Mouse (Mus musculus) liver, embryonic 13.5 days (tissue): ENCODE measurements around the gene Spata45. TPM values are rescaled to one million over a fixed set of nuclear protein-coding genes. Genes with fewer than 3 reads are reported as not detected.

Experiments used
- ATAC-seq: fragments of 200-750 bp; cut with Nextera tagmentation; 2 replicates; pipeline ENCODE4 v1.8.0; 2017; ENCODE audit warnings: low read depth, mild to moderate bottlenecking, moderate number of reproducible peaks, moderate library complexity
- DNase-seq: peaks from one replicate; pipeline ENCODE4 v3.0.0; 2022
- H3K27ac ChIP-seq: fragments of 300-500 bp; sonication (generic); 2 replicates; pipeline ENCODE4 v1.5.1; 2015; ENCODE audit warnings: moderate library complexity, mild to moderate bottlenecking, inconsistent platforms
- H3K27me3 ChIP-seq: fragments of 300-500 bp; sonication (generic); 2 replicates; pipeline ENCODE4 v1.6.1; 2015; ENCODE audit warnings: mild to moderate bottlenecking, inconsistent platforms
- H3K36me3 ChIP-seq: fragments of 300-500 bp; sonication (generic); 2 replicates; pipeline ENCODE4 v1.6.1; 2015; ENCODE audit warnings: mild to moderate bottlenecking, inconsistent platforms
- H3K4me1 ChIP-seq: fragments of 300-500 bp; sonication (generic); replicated peaks from 2 replicates; pipeline ENCODE4 v1.6.1; 2015; ENCODE audit warnings: inconsistent platforms
- H3K4me2 ChIP-seq: fragments of 300-500 bp; sonication (generic); 2 replicates; pipeline ENCODE4 v1.6.1; 2015; ENCODE audit warnings: inconsistent platforms, mild to moderate bottlenecking, moderate library complexity
- H3K4me3 ChIP-seq: fragments of 300-500 bp; sonication (generic); replicated peaks from 2 replicates; pipeline ENCODE4 v1.5.1; 2015; ENCODE audit warnings: mild to moderate bottlenecking, inconsistent platforms
- H3K9ac ChIP-seq: fragments of 300-500 bp; sonication (generic); 2 replicates; pipeline ENCODE4 v1.6.1; 2015; ENCODE audit warnings: mild to moderate bottlenecking, inconsistent platforms
- H3K9me3 ChIP-seq: fragments of 300-500 bp; sonication (generic); replicated peaks from 2 replicates; pipeline ENCODE4 v1.6.1; 2016; ENCODE audit warnings: inconsistent platforms
- WGBS: fragments of 180-500 bp; shearing (Covaris S2); methylation state at CpG from one replicate; pipeline ENCODE4 v1.1.7; 2015; ENCODE audit not compliant: insufficient replicate concordance; 5-methylcytosine and 5-hydroxymethylcytosine counted together
- polyA plus RNA-seq: library from polyadenylated mRNA; unstranded; fragments of >200 nt; fragmentation: Nextera tagmentation; extraction: Ambion mirVana; gene quantifications from 2 replicates; pipeline ENCODE4 v1.2.1, GENCODE M21; 2015

Spata45 gene
- polyA plus RNA-seq = not detected in 2 replicates

GRCm38 (mm10) chr1:191036554-191037334 is at the start of gene Spata45:
Gene Spata45 (plus strand): TSS chr1:191036639.
- Histone ChIP-seq H3K27me3 (no peaks in the 10 kb centered on the region), H3K36me3 (no peaks in the 10 kb centered on the region), H3K9ac (no peak within 1 kb of the TSS), H3K4me2 (no peak within 1 kb of the TSS), H3K9me3 (no peaks in the 10 kb centered on the region), H3K4me1 (no peaks in the 10 kb centered on the region), H3K27ac (no peak within 1 kb of the TSS), H3K4me3 (no peak within 1 kb of the TSS)
- ATAC-seq (no peak), DNase-seq (no peak)
- 58% methylated on average over 6 of the region's 6 CpGs for WGBS

GRCm38 (mm10) chr1:190989437-190990082 is 46.9 kb upstream of the Spata45 start:
- Histone ChIP-seq H3K4me3 (no peak overlapping the region), H3K9me3 (no peaks in the 10 kb centered on the region), H3K36me3 (no peaks in the 10 kb centered on the region), H3K27ac (no peak overlapping the region), H3K4me1 (no peaks in the 10 kb centered on the region), H3K9ac (no peak overlapping the region), H3K27me3 (no peaks in the 10 kb centered on the region), H3K4me2 (no peak overlapping the region)
- DNase-seq (no peak), ATAC-seq (no peak)
- 65% methylated on average over 9 of the region's 9 CpGs for WGBS

DNA sequence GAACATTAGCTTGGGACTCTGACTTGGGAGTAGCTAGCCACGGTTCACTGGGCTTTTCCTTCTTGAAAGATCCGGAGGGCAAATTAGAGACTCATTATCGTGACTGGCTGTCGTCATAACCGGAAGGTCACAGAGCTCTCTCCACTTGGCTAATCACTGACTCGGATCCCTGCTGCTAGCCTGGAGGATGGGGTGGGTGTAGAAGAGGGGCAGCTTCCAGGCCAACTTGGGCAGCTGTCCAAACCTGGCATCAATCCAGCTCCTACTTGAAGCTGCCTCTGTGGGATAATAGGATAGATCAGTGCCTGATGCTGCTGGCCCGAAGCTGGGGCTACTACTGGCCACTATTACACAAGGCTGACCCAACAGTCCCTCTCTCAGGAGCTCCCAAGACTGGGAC is 40.9 kb upstream of the Spata45 start:
- Histone ChIP-seq H3K4me2 (no peak overlapping the region), H3K4me1 (no peaks in the 10 kb centered on the region), H3K27ac (no peak overlapping the region), H3K27me3 (no peaks in the 10 kb centered on the region), H3K9me3 (no peaks in the 10 kb centered on the region; the same call in 1 of the 2 replicates), H3K9ac (no peak overlapping the region), H3K4me3 (no peak overlapping the region), H3K36me3 (no peaks in the 10 kb centered on the region)
- DNase-seq (no peak), ATAC-seq (no peak)
- 76% methylated on average over 7 of the region's 7 CpGs for WGBS

DNA sequence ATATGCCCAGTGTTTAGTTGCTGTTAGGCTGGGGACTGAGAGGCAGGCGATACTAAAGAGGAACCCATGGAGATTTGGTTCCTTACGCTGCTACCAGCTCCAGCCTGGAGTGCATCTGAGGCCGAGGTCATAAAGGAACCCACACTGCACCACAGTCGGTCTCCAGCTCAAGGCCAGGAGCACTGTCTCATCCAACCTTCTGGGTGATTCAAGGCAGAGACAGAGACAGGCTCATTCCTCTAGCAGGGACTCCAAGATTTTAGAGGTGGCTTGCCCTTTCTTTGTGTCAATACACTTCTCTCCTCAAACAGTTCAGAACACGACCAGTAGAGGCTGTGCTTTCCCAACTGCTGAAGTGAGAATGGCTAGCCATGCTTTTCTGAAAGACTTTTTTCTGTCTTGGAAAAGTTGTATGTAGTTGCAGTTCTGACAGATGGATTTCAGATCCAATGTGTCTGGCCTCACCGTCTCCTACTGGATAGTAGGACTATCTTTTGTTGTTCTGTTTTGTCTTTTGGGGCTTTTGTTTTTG is 40.0 kb upstream of the Spata45 start:
- Histone ChIP-seq H3K36me3 (no peaks in the 10 kb centered on the region), H3K9me3 (no peaks in the 10 kb centered on the region; the same call in 1 of the 2 replicates), H3K4me1 (no peaks in the 10 kb centered on the region), H3K9ac (no peak overlapping the region), H3K4me3 (no peak overlapping the region), H3K27ac (no peak overlapping the region), H3K27me3 (no peaks in the 10 kb centered on the region), H3K4me2 (no peak overlapping the region)
- ATAC-seq = no peak
- DNase-seq = no peak
- 53% methylated on average over 6 of the region's 6 CpGs for WGBS

DNA sequence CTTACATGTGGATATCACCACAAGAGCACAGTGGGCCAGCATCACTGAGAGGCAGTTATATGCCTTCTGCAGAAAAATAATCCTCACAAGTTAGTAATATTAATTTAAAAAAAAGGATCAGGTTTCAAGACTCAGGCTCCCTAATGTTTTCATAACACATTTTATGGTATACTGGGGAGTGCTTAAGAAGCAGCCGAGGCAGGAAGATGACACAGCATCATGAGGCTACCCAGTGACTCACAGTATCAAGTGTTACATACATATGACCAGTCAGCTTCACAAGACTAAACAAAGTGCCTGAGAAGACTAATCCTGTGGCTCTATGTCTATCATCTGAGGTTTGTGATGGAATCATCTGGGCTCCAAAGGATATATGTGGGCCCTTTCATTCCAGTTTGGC is 38.4 kb upstream of the Spata45 start:
- Histone ChIP-seq H3K27ac (no peak overlapping the region), H3K36me3 (no peaks in the 10 kb centered on the region), H3K9me3 (no peaks in the 10 kb centered on the region; the same call in 1 of the 2 replicates), H3K27me3 (no peaks in the 10 kb centered on the region), H3K4me1 (no peaks in the 10 kb centered on the region), H3K4me3 (no peak overlapping the region), H3K4me2 (no peak overlapping the region), H3K9ac (no peak overlapping the region)
- WGBS = 57% methylated on average over 1 of the region's 1 CpGs
- no peak for ATAC-seq
- DNase-seq = no peak

GRCm38 (mm10) chr1:191000686-191001085 is 35.8 kb upstream of the Spata45 start:
- Histone ChIP-seq H3K4me1 (no peaks in the 10 kb centered on the region), H3K36me3 (0 out of 2 replicates have a peak, but pooled peaks cover 11% of the 10 kb centered on the region), H3K9ac (no peak overlapping the region), H3K4me3 (no peak overlapping the region), H3K4me2 (no peak overlapping the region), H3K27me3 (no peaks in the 10 kb centered on the region), H3K9me3 (no peaks in the 10 kb centered on the region; the same call in 1 of the 2 replicates), H3K27ac (no peak overlapping the region)
- 70% methylated on average over 3 of the region's 3 CpGs for WGBS
- ATAC-seq = no peak
- DNase-seq = no peak

- H3K4me2 ChIP-seq = no peak overlapping the region
- no peaks in the 10 kb centered on the region; the same call in 1 of the 2 replicates for H3K9me3 ChIP-seq
- no peak overlapping the region for H3K27ac ChIP-seq
- H3K4me1 ChIP-seq = no peaks in the 10 kb centered on the region
- ATAC-seq = no peak
- DNase-seq = no peak
- 51% methylated on average over 6 of the region's 6 CpGs for WGBS
- H3K9ac ChIP-seq = no peak overlapping the region
- H3K27me3 ChIP-seq = no peaks in the 10 kb centered on the region
- no peak overlapping the region for H3K4me3 ChIP-seq
- peaks cover 14% of the 10 kb centered on the region; the same call in 1 of the 2 replicates for H3K36me3 ChIP-seq
These were observed 34.2 kb upstream of the Spata45 start for GRCm38 (mm10) chr1:191002201-191002600.

GRCm38 (mm10) chr1:191008707-191009106 is 27.7 kb upstream of the Spata45 start:
- no peak overlapping the region for H3K4me3 ChIP-seq
- H3K9ac ChIP-seq = no peak overlapping the region
- no peaks in the 10 kb centered on the region for H3K4me1 ChIP-seq
- DNase-seq (no peak), ATAC-seq (no peak)
- WGBS = 90% methylated on average over 5 of the region's 5 CpGs
- H3K27ac ChIP-seq = no peak overlapping the region
- no peaks in the 10 kb centered on the region for H3K27me3 ChIP-seq
- peaks cover 69% of the 10 kb centered on the region for H3K36me3 ChIP-seq
- no peaks in the 10 kb centered on the region for H3K9me3 ChIP-seq
- no peak overlapping the region for H3K4me2 ChIP-seq

DNA sequence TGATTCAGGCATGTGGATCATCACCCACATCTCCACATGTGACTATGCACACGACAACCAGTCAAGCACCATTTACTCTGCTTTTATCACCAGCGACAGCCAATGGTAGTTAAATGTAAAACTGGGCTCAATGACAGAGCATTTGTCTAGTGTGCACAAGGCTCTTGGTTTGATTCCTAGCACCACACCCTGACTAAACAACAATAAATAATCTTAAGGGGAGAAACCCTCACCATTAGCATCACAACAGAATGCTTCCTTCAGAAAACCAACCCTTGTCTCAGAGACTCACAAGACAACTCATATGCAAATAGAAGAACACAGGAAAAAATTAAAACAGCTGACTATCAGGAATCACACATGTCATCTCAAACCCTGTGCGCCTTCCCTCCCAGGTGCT is 22.2 kb upstream of the Spata45 start:
- Histone ChIP-seq H3K4me3 (no peak overlapping the region), H3K4me1 (no peaks in the 10 kb centered on the region), H3K9ac (no peak overlapping the region), H3K27me3 (no peaks in the 10 kb centered on the region), H3K4me2 (no peak overlapping the region), H3K9me3 (no peaks in the 10 kb centered on the region), H3K27ac (no peak overlapping the region), H3K36me3 (peaks cover 41% of the 10 kb centered on the region)
- ATAC-seq (no peak), DNase-seq (no peak)
- WGBS = 81% methylated on average over 3 of the region's 3 CpGs

DNA sequence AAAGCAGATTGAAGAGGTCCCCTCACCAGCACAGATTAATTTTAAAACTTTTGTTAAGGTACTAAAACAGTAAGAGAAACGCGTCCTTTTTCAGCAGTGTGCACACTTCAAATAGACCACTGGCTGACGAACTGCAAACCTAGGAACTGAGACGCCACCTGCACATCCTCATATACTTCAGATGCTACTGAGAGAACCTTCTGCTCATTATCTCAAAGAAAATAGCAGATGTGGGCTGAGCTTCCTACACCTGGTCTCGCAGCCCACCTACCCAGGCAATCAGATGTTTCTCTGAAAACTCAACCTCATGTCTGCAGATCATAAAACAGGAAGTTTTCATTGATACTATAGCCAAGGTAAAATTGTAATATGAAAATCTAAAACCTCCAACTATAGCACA is 16.6 kb upstream of the Spata45 start:
- no peaks in the 10 kb centered on the region for H3K27me3 ChIP-seq
- no peak overlapping the region for H3K27ac ChIP-seq
- peaks cover 5% of the 10 kb centered on the region for H3K4me1 ChIP-seq
- H3K36me3 ChIP-seq = peaks cover 16% of the 10 kb centered on the region
- no peak overlapping the region for H3K9ac ChIP-seq
- ATAC-seq (no peak), DNase-seq (no peak)
- no peaks in the 10 kb centered on the region for H3K9me3 ChIP-seq
- no peak overlapping the region for H3K4me2 ChIP-seq
- WGBS = 87% methylated on average over 5 of the region's 5 CpGs
- no peak overlapping the region for H3K4me3 ChIP-seq

- WGBS = 81% methylated on average over 3 of the region's 3 CpGs
- ATAC-seq = no peak
- Histone ChIP-seq H3K4me2 (no peak overlapping the region), H3K9ac (no peak overlapping the region), H3K4me1 (peaks cover 11% of the 10 kb centered on the region), H3K4me3 (no peak overlapping the region), H3K9me3 (no peaks in the 10 kb centered on the region), H3K27me3 (no peaks in the 10 kb centered on the region), H3K36me3 (peaks cover 13% of the 10 kb centered on the region), H3K27ac (no peak overlapping the region)
- no peak for DNase-seq
These were observed 16.1 kb upstream of the Spata45 start for GRCm38 (mm10) chr1:191020217-191020924.
